Mouse (Mus musculus): ENCODE results near the gene Gm9936.

DNA sequence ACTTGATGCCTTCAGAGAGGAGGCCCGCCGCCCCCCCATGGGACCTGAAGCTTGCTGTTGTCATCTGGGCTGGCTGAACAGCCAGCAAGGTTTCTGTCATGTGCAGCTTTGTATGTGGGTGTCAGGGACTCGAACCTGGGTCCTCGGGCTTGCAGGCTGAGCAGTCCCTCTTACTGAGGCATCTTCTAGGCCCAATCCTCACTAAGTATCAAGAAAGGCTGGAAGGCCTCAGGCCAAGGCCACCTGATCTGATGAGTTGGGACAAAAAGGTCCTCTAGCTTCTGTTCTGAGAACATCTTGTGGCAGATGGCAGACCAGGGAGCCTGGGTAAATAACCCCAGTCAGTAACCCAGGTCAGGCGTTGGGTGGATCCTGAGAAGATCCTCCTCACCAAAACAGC, 48.7 kb downstream of the Gm9936 start:
- TF ChIP-seq CTCF (IDR thresholded peaks at IDR 0.05; ENCODE audit: extremely low read depth, insufficient read length, insufficient replicate concordance, low read depth, low read length) = no peak
- TF ChIP-seq POLR2A (IDR thresholded peaks at IDR 0.05; ENCODE audit: low read depth, low read length) = no peak
